ENCODE assay signal across 14 mouse cellular contexts in genomic region chr7:71351364-71351763, GRCm38 (mm10). TPM values are rescaled to one million over a fixed set of nuclear protein-coding genes. Genes with fewer than 3 reads are reported as not detected.
DNase-seq lines count a peak whose midpoint lies in the region; ATAC-seq lines count a peak whose summit lies in the region.
"Had no signal": no experiment of that assay in that cellular context is flagged by ENCODE, and none has a peak within 500 bp of the region (broad histone marks: within the 10 kb centered on the region; RNA-seq: fewer than 3 reads in every experiment).

TSS of gene Gm10295 (minus strand) at chr7:71351485.

- DNase-seq in cerebellum, postnatal 25 days = peak; percentile 6 to 22
- DNase-seq in cerebellum, adult 18-20 months = no peak
- DNase-seq in thymus, postnatal 0 days (ENCODE audit: low spot score) = no peak
- DNase-seq in right cerebral cortex, postnatal 36 days (ENCODE audit: low spot score in 2 of 2) = no peak
- no peak for DNase-seq in frontal cortex, postnatal 36 days (ENCODE audit: low spot score in 2 of 2)

- peaks cover 10% of the 10 kb centered on the region for H3K4me1 ChIP-seq in megakaryocyte, embryonic 14.5 days
- peaks cover 6% of the 10 kb centered on the region; the same call in 1 of the 2 replicates for H3K4me1 ChIP-seq in midbrain, embryonic 13.5 days (replicated peaks)

- H3K9ac ChIP-seq in midbrain, embryonic 13.5 days (replicated peaks) = peak within 1 kb of the TSS; percentile 39; the same call in 1 of the 2 replicates
- H3K9ac ChIP-seq: lung, embryonic 15.5 days had no signal

- H3K27me3 ChIP-seq in megakaryocyte, embryonic 14.5 days (replicated peaks) = peaks cover 17% of the 10 kb centered on the region
- H3K27me3 ChIP-seq in midbrain, embryonic 13.5 days = no peaks in the 10 kb centered on the region
- H3K27me3 ChIP-seq: lung, embryonic 15.5 days had no signal

- H3K36me3 ChIP-seq in megakaryocyte, embryonic 14.5 days (replicated peaks; ENCODE audit: low read length) = no peaks in the 10 kb centered on the region
- no peaks in the 10 kb centered on the region for H3K36me3 ChIP-seq in midbrain, embryonic 13.5 days
- H3K36me3 ChIP-seq: lung, embryonic 15.5 days had no signal

- H3K27ac ChIP-seq in midbrain, embryonic 13.5 days = no peak within 1 kb of the TSS
- H3K27ac ChIP-seq: lung, embryonic 15.5 days had no signal

- peaks cover 3% of the 10 kb centered on the region; the same call in 1 of the 2 replicates for H3K9me3 ChIP-seq in megakaryocyte, embryonic 14.5 days
- no peaks in the 10 kb centered on the region for H3K9me3 ChIP-seq in midbrain, embryonic 13.5 days
- H3K9me3 ChIP-seq: lung, embryonic 15.5 days had no signal

- no peak for ATAC-seq in megakaryocyte, adult 5-6 weeks (ENCODE audit: poor library complexity, severe bottlenecking)
- no peak for ATAC-seq in midbrain, embryonic 13.5 days

- WGBS in midbrain, embryonic 13.5 days = 16% methylated on average over 11 of the region's 11 CpGs

- H3K4me3 ChIP-seq in megakaryocyte, embryonic 14.5 days (replicated peaks) = peak within 1 kb of the TSS; percentile 60
- H3K4me3 ChIP-seq in midbrain, embryonic 13.5 days (replicated peaks) = 0 out of 2 replicates have a peak within 1 kb of the TSS, but pooled peaks have one; percentile 2
- H3K4me3 ChIP-seq: lung, embryonic 15.5 days had no signal

- H3K4me2 ChIP-seq in midbrain, embryonic 13.5 days (replicated peaks) = peak within 1 kb of the TSS; percentile 38
- H3K4me2 ChIP-seq: lung, embryonic 15.5 days had no signal

RNA-seq across cellular contexts. Expression of gene Gm10295, which starts in this region (rescaled TPM):
- not detected in 2 replicates for polyA plus RNA-seq in megakaryocyte, embryonic 14.5 days (2012; ENCODE audit: insufficient read depth, low replicate concordance)
- total RNA-seq in megakaryocyte, adult 5-6 weeks (2015) = not detected in 2 replicates
- total RNA-seq in megakaryocyte, adult 5-6 weeks (2017) = not detected in 2 replicates
- not detected in 2 replicates for polyA plus RNA-seq in midbrain, embryonic 13.5 days (2015; fragmentation: Nextera tagmentation; extraction: Ambion mirVana)
- not detected in 2 replicates for polyA plus RNA-seq in thymus, postnatal 0 days (2015; fragmentation: Nextera tagmentation; extraction: Ambion mirVana)
- total RNA-seq: left cerebral cortex, postnatal 10 days had no signal
- polyA plus RNA-seq: cortical plate, adult 2 months; heart, embryonic 14.5 days; kidney, embryonic 14.5 days; lung, embryonic 15.5 days; small intestine, adult 2 months had no signal

Comparison
In these comparisons a context has a peak if more than half of its experiments do, and no peak if none do; other contexts are left out.
1. DNase-seq: peak in cerebellum, postnatal 25 days (2 of 2); none in cerebellum, adult 18-20 months (0 of 2), thymus, postnatal 0 days (single experiment), right cerebral cortex, postnatal 36 days (0 of 2) and frontal cortex, postnatal 36 days (0 of 2).